Mouse (Mus musculus): ENCODE measurements around the gene Gm12248. TPM values are rescaled to one million over a fixed set of nuclear protein-coding genes. Genes with fewer than 3 reads are reported as not detected.
"Not testable (repeated sequence)": the region's sequence is repeated elsewhere in the genome, so short reads cannot be mapped to it uniquely, and the experiment has no call there.

The Gm12248 gene
- polyA plus RNA-seq, 1 experiment from 2014 or later = not detected

DNA sequence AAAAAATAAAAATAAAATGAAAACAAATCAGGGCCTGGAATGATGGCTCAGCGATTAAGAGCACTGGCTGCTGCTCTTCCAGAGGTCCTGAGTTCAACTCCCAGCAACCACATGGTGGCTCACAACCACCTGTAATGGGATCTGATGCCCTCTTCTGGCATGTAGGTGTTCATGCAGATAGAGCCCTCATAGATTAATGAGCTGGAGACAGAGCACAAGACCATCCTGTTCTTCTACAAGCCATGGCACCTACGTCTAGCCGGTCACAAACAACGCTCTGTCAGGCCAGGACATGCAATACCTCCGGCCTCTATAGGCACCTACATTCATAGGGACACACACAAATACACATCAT, 5.4 kb upstream of the Gm12248 start:
- not testable (repeated sequence) for H3K9ac ChIP-seq (ENCODE audit: low read depth, low read length); H3K27ac ChIP-seq (ENCODE audit: low read depth, low read length); ATAC-seq; H3K4me1 ChIP-seq (replicated peaks; ENCODE audit: control insufficient read depth, insufficient read depth, low read length); H3K27me3 ChIP-seq (replicated peaks; ENCODE audit: control insufficient read depth, insufficient read depth, low read length); H3K9me3 ChIP-seq (ENCODE audit: control insufficient read depth); H3K4me3 ChIP-seq (ENCODE audit: low read depth, low read length); H3K36me3 ChIP-seq (ENCODE audit: control insufficient read depth, insufficient read depth)
- peak; percentile 65 for TF ChIP-seq CTCF (IDR thresholded peaks at IDR 0.05; ENCODE audit: low read depth)
- peak overlapping the region; percentile 74 for H3K4me2 ChIP-seq (replicated peaks; ENCODE audit: low read depth)
- WGBS = 75% methylated on average over 5 of the region's 5 CpGs

DNA sequence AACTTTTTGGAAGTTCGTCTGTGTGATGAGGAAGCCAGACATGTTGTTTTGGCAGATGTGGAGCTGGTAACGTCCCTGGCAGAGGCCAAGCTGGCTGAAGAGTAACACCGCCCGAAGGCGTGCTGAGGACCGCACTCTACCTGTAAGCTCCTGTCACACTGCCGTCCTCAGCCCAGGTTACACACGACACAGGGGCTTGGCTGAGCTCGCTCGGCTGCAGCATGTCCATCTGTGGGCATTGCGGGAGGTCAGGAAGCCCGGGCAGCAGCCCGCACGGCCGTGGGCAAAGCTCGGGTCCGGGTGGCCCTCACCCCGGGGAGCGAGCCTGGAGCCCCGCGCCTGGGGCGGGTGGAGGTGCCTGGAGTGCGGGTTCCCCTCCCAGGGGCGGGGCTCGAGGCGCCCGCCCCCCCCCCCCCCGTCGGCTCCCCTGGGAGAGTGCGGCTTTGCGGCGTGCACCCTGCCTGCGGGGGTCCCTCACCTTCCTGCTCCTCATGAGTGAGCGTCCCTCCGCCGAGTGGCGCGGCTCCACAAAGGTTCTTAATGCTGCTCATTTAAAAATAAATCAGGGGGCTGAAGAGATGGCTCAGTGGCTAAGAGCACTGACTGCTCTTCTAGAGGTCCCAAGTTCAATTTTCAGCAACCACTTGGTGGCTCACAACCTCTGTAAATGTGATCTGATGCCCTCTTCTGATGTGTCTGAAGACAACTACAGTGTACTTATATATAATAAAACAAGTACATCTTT, 4.9 kb upstream of the Gm12248 start:
- ATAC-seq = peak; percentile 34; the same call in 1 of the 2 replicates
- Histone ChIP-seq H3K4me2 (replicated peaks; ENCODE audit: low read depth) (peak overlapping the region; percentile 74), H3K4me1 (replicated peaks; ENCODE audit: control insufficient read depth, insufficient read depth, low read length) (no peaks in the 10 kb centered on the region), H3K4me3 (ENCODE audit: low read depth, low read length) (peak overlapping the region; percentile 33), H3K27me3 (replicated peaks; ENCODE audit: control insufficient read depth, insufficient read depth, low read length) (no peaks in the 10 kb centered on the region), H3K9ac (ENCODE audit: low read depth, low read length) (no peak overlapping the region), H3K27ac (ENCODE audit: low read depth, low read length) (no peak overlapping the region), H3K36me3 (ENCODE audit: control insufficient read depth, insufficient read depth) (no peaks in the 10 kb centered on the region), H3K9me3 (ENCODE audit: control insufficient read depth) (no peaks in the 10 kb centered on the region)
- TF ChIP-seq CTCF (IDR thresholded peaks at IDR 0.05; ENCODE audit: low read depth) = no peak
- WGBS = 6% methylated on average over 27 of the region's 38 CpGs

GRCm38 (mm10) chr11:58096821-58097620, 4.1 kb upstream of the Gm12248 start:
- no peak overlapping the region for H3K9ac ChIP-seq (ENCODE audit: low read depth, low read length)
- H3K4me3 ChIP-seq (ENCODE audit: low read depth, low read length) = no peak overlapping the region
- no peak for ATAC-seq
- no peaks in the 10 kb centered on the region for H3K36me3 ChIP-seq (ENCODE audit: control insufficient read depth, insufficient read depth)
- 61% methylated on average over 20 of the region's 20 CpGs for WGBS
- no peak overlapping the region for H3K27ac ChIP-seq (ENCODE audit: low read depth, low read length)
- H3K27me3 ChIP-seq (replicated peaks; ENCODE audit: control insufficient read depth, insufficient read depth, low read length) = no peaks in the 10 kb centered on the region
- no peaks in the 10 kb centered on the region for H3K4me1 ChIP-seq (replicated peaks; ENCODE audit: control insufficient read depth, insufficient read depth, low read length)
- no peaks in the 10 kb centered on the region for H3K9me3 ChIP-seq (ENCODE audit: control insufficient read depth)
- H3K4me2 ChIP-seq (replicated peaks; ENCODE audit: low read depth) = peak overlapping the region; percentile 74
- TF ChIP-seq CTCF (IDR thresholded peaks at IDR 0.05; ENCODE audit: low read depth) = no peak; the same call in 1 of the 2 replicates

GRCm38 (mm10) chr11:58096160-58096559, 3.2 kb upstream of the Gm12248 start:
- no peak overlapping the region for H3K4me3 ChIP-seq (ENCODE audit: low read depth, low read length)
- no peak overlapping the region for H3K4me2 ChIP-seq (replicated peaks; ENCODE audit: low read depth)
- TF ChIP-seq CTCF (IDR thresholded peaks at IDR 0.05; ENCODE audit: low read depth) = no peak
- WGBS = 40% methylated on average over 5 of the region's 5 CpGs
- H3K36me3 ChIP-seq (ENCODE audit: control insufficient read depth, insufficient read depth) = no peaks in the 10 kb centered on the region
- H3K27ac ChIP-seq (ENCODE audit: low read depth, low read length) = no peak overlapping the region
- no peaks in the 10 kb centered on the region for H3K9me3 ChIP-seq (ENCODE audit: control insufficient read depth)
- H3K27me3 ChIP-seq (replicated peaks; ENCODE audit: control insufficient read depth, insufficient read depth, low read length) = no peaks in the 10 kb centered on the region
- H3K4me1 ChIP-seq (replicated peaks; ENCODE audit: control insufficient read depth, insufficient read depth, low read length) = no peaks in the 10 kb centered on the region
- H3K9ac ChIP-seq (ENCODE audit: low read depth, low read length) = no peak overlapping the region
- ATAC-seq = no peak

DNA sequence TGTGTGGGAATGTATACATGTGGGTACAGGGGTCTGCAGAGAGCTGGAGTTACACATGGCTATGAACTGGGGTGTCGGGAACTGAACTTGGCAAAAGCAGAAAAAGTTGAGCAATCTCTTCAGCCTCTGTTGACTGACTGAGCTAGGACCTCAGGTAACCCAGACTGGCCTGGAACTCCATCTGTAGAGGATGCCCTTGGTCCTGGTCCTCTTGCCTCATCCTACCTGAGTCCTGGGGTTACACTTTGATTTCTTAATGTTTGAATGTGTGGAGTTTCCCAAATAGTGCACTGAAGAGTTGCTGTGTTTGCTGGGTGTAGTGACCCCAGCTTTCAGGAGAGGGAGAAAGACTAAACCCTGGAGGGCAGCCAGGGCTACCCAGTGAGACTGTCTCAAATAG, 2.6 kb upstream of the Gm12248 start:
- Histone ChIP-seq H3K4me3 (ENCODE audit: low read depth, low read length) (no peak overlapping the region), H3K36me3 (ENCODE audit: control insufficient read depth, insufficient read depth) (no peaks in the 10 kb centered on the region), H3K4me1 (replicated peaks; ENCODE audit: control insufficient read depth, insufficient read depth, low read length) (no peaks in the 10 kb centered on the region), H3K4me2 (replicated peaks; ENCODE audit: low read depth) (no peak overlapping the region), H3K9me3 (ENCODE audit: control insufficient read depth) (no peaks in the 10 kb centered on the region), H3K27ac (ENCODE audit: low read depth, low read length) (no peak overlapping the region), H3K27me3 (replicated peaks; ENCODE audit: control insufficient read depth, insufficient read depth, low read length) (no peaks in the 10 kb centered on the region), H3K9ac (ENCODE audit: low read depth, low read length) (no peak overlapping the region)
- no peak for ATAC-seq
- TF ChIP-seq CTCF (IDR thresholded peaks at IDR 0.05; ENCODE audit: low read depth) = no peak
- WGBS = 73% methylated on average over 1 of the region's 1 CpGs

- Histone ChIP-seq H3K4me3 (ENCODE audit: low read depth, low read length) (no peak overlapping the region), H3K9me3 (ENCODE audit: control insufficient read depth) (no peaks in the 10 kb centered on the region), H3K9ac (ENCODE audit: low read depth, low read length) (no peak overlapping the region), H3K27ac (ENCODE audit: low read depth, low read length) (no peak overlapping the region), H3K36me3 (ENCODE audit: control insufficient read depth, insufficient read depth) (no peaks in the 10 kb centered on the region), H3K27me3 (replicated peaks; ENCODE audit: control insufficient read depth, insufficient read depth, low read length) (no peaks in the 10 kb centered on the region), H3K4me1 (replicated peaks; ENCODE audit: control insufficient read depth, insufficient read depth, low read length) (no peaks in the 10 kb centered on the region), H3K4me2 (replicated peaks; ENCODE audit: low read depth) (no peak overlapping the region)
- no peak for ATAC-seq
- no peak for TF ChIP-seq CTCF (IDR thresholded peaks at IDR 0.05; ENCODE audit: low read depth)
- 93% methylated on average over 4 of the region's 4 CpGs for WGBS
Observed at GRCm38 (mm10) chr11:58094766-58095165, 1.8 kb upstream of the Gm12248 start.
